Mouse (Mus musculus) myocyte (in vitro differentiated cells): Measurements from ENCODE around the gene Fmnl3. TPM values are rescaled to one million over a fixed set of nuclear protein-coding genes. Genes with fewer than 3 reads are reported as not detected.

Experiments used
- H3K27me3 ChIP-seq: one replicate; pipeline ENCODE4 v1.6.1; 2011; ENCODE audit not compliant: control insufficient read depth, insufficient read depth, insufficient read length
- H3K36me3 ChIP-seq: one replicate; pipeline ENCODE4 v1.6.1; 2011; ENCODE audit not compliant: control insufficient read depth, insufficient read depth
- H3K4me2 ChIP-seq: one replicate; pipeline ENCODE4 v1.6.1; 2011; ENCODE audit warnings: low read depth, control low read depth
- H3K4me3 ChIP-seq: one replicate; pipeline ENCODE4 v1.5.1; 2011; ENCODE audit warnings: mild to moderate bottlenecking, control low read depth, moderate library complexity
- H3K79me2 ChIP-seq: one replicate; pipeline ENCODE4 v1.6.1; 2011; ENCODE audit not compliant: control insufficient read depth, insufficient read depth
- H3ac ChIP-seq: one replicate; pipeline ENCODE4 v1.6.1; 2011; ENCODE audit not compliant: control insufficient read depth, insufficient read length
- CEBPB ChIP-seq: IDR thresholded peaks from 2 replicates; pipeline ENCODE4 v1.6.1; 2011; ENCODE audit warnings: mild to moderate bottlenecking, moderate library complexity; ENCODE audit not compliant: poor library complexity, insufficient read depth, severe bottlenecking
- E2F4 ChIP-seq: IDR thresholded peaks from one replicate; pipeline ENCODE4 v1.6.1; 2011; ENCODE audit warnings: mild to moderate bottlenecking, control low read depth, moderate library complexity; ENCODE audit not compliant: insufficient read depth
- MAX ChIP-seq: IDR thresholded peaks from one replicate; pipeline ENCODE4 v1.6.1; 2011; ENCODE audit warnings: low read depth, mild to moderate bottlenecking, control low read depth
- MYOD1 ChIP-seq, 3 experiments: IDR thresholded peaks; one replicate each; pipeline ENCODE4 v1.6.1; 2011; ENCODE audit warnings: control low read depth in 2 of 3, low read depth in 2 of 3, mild to moderate bottlenecking in 2 of 3, moderate library complexity in 1 of 3; ENCODE audit not compliant: insufficient read length in 2 of 3, control insufficient read depth in 1 of 3
- MYOG ChIP-seq, 3 experiments: IDR thresholded peaks; one replicate each; pipeline ENCODE4 v1.6.1; 2011; ENCODE audit warnings: control low read depth in 2 of 3, low read depth in 2 of 3, mild to moderate bottlenecking in 2 of 3; ENCODE audit not compliant: insufficient read length in 2 of 3, control insufficient read depth in 1 of 3, insufficient read depth in 1 of 3
- POLR2A ChIP-seq: IDR thresholded peaks from one replicate; pipeline ENCODE4 v1.6.1; 2011; ENCODE audit warnings: low read depth, mild to moderate bottlenecking, control low read depth, moderate library complexity; ENCODE audit not compliant: insufficient read length
- POLR2AphosphoS2 ChIP-seq: IDR thresholded peaks from one replicate; pipeline ENCODE4 v1.6.1; 2011; ENCODE audit warnings: low read depth, control low read depth; ENCODE audit not compliant: insufficient read length
- REST ChIP-seq: IDR thresholded peaks from one replicate; pipeline ENCODE4 v1.6.1; 2011; ENCODE audit warnings: mild to moderate bottlenecking, control low read depth, moderate library complexity; ENCODE audit not compliant: insufficient read depth, insufficient read length
- SRF ChIP-seq: IDR thresholded peaks from one replicate; pipeline ENCODE4 v1.6.1; 2011; ENCODE audit warnings: low read depth; ENCODE audit not compliant: control insufficient read depth, insufficient read length
- TCF12 ChIP-seq: IDR thresholded peaks from one replicate; pipeline ENCODE4 v1.6.1; 2011; ENCODE audit warnings: mild to moderate bottlenecking, control low read depth; ENCODE audit not compliant: poor library complexity, insufficient read depth, severe bottlenecking
- TCF3 ChIP-seq: IDR thresholded peaks from one replicate; pipeline ENCODE4 v1.6.1; 2011; ENCODE audit warnings: low read depth, control low read depth; ENCODE audit not compliant: insufficient read length
- USF1 ChIP-seq: IDR thresholded peaks from one replicate; pipeline ENCODE4 v1.6.1; 2011; ENCODE audit warnings: low read depth, mild to moderate bottlenecking, control low read depth, moderate library complexity
- polyA plus RNA-seq: library from polyadenylated mRNA; unstranded; fragments of >200 nt; fragmentation: generic; extraction: Trizol; gene quantifications from one replicate; pipeline ENCODE4 v1.2.1, GENCODE M21; 2012; ENCODE audit warnings: missing spikeins

Fmnl3 gene
- polyA plus RNA-seq, 1 experiment, result 62.6 TPM

- TF ChIP-seq MYOG (IDR thresholded peaks at IDR 0.05; ENCODE audit: control insufficient read depth in 1 of 3, insufficient read depth in 1 of 3, insufficient read length in 2 of 3, low read depth in 2 of 3) (peak; percentile 75 to 95 (median 83)), REST (no peak), USF1 (no peak), POLR2AphosphoS2 (peak; percentile 74), CEBPB (no peak), POLR2A (peak; percentile 45), TCF12 (peak; percentile 63), E2F4 (no peak), MYOD1 (IDR thresholded peaks at IDR 0.05; ENCODE audit: control insufficient read depth in 1 of 3, insufficient read length in 2 of 3, low read depth in 2 of 3) (peak in 2 of 3 experiments; percentile 81 to 93), MAX (peak; percentile 5), SRF (peak; percentile 53), TCF3 (peak; percentile 73)
Observed at GRCm38 (mm10) chr15:99343414-99344147, 26.7 kb downstream of the Fmnl3 start.

DNA sequence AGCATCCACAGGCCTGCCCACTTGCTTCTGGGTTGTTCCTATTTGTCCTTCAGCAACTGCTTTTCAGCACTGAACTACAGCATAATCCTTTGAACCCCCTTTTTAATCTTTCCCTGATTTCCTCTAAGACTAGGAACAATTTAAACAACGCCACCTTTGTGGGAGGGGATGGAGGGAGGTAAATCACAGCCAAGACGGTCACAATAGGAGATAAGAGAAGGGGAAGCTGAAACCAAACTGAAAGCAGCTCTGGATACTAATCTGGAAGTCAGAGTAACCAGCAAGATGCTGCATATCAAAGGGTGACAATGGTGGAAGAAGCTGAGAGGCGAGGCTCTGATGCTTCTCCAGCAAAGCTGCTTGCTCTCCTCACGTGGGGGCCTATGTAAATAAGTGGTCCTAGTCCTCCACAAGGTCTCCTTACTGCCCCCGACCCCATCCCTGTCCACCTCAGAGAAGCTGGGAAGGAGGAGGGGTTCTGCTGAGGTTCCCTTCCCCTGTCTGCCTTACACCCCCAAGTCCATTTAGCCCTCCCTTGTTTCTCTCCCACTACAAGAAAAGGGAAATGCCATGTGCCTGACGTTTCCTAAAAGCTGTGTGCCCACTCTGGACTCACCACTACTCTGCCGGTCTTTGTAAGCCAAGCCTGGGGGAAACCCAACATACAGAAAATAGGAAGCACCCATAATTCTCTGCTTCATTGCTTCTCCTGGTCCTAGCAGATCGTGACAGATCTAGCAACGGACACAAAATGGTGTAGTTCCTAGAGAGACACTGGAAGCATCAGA, 27.9 kb downstream of the Fmnl3 start:
- no peaks in the 10 kb centered on the region for H3K36me3 ChIP-seq

More at GRCm38 (mm10) chr15:99343414-99344147, 26.7 kb downstream of the Fmnl3 start:
- Histone ChIP-seq H3ac (no peak overlapping the region), H3K27me3 (no peaks in the 10 kb centered on the region), H3K4me3 (peak overlapping the region; percentile 5), H3K79me2 (peaks cover 81% of the 10 kb centered on the region), H3K4me2 (peak overlapping the region; percentile 79), H3K36me3 (no peaks in the 10 kb centered on the region)

DNA sequence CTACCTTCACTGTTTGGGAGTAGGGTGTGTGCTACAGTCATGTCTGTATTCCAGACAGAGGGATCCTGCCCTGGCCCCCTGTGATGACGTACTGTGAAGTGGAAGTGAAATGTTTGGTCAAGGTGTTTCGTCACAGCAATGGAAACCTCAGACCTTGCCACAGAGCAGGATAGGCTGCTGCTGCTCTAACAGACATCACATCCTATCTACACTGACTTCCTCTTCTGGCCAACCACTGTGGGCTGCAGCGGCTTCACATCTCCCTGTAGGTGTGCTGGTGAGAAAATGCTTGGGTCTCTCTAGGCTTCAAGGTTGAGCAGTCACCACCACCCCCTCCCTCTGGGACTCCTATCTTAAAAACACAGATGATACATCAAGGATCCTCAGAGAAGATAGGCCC, 29.2 kb downstream of the Fmnl3 start:
- Histone ChIP-seq H3K36me3 (no peaks in the 10 kb centered on the region), H3K27me3 (no peaks in the 10 kb centered on the region), H3K79me2 (peaks cover 81% of the 10 kb centered on the region), H3K4me2 (no peak overlapping the region), H3ac (no peak overlapping the region), H3K4me3 (no peak overlapping the region)
- no peak for TF ChIP-seq REST
- no peak for TF ChIP-seq MYOD1 (IDR thresholded peaks at IDR 0.05; ENCODE audit: control insufficient read depth in 1 of 3, insufficient read length in 2 of 3, low read depth in 2 of 3)
- no peak for TF ChIP-seq MYOG (IDR thresholded peaks at IDR 0.05; ENCODE audit: control insufficient read depth in 1 of 3, insufficient read depth in 1 of 3, insufficient read length in 2 of 3, low read depth in 2 of 3)
- TF ChIP-seq SRF, result no peak
- no peak for TF ChIP-seq TCF3
- no peak for TF ChIP-seq USF1
- TF ChIP-seq POLR2AphosphoS2, result no peak
- TF ChIP-seq POLR2A, result no peak
- no peak for TF ChIP-seq E2F4
- TF ChIP-seq TCF12, result no peak
- TF ChIP-seq MAX, result no peak
- no peak for TF ChIP-seq CEBPB

More for the DNA sequence above, 27.9 kb downstream of the Fmnl3 start:
- no peaks in the 10 kb centered on the region for H3K27me3 ChIP-seq
- no peak overlapping the region for H3ac ChIP-seq
- H3K4me2 ChIP-seq, result peak overlapping the region; percentile 79
- TF ChIP-seq TCF3 (no peak), USF1 (no peak), REST (no peak), MYOG (IDR thresholded peaks at IDR 0.05; ENCODE audit: control insufficient read depth in 1 of 3, insufficient read depth in 1 of 3, insufficient read length in 2 of 3, low read depth in 2 of 3) (no peak), SRF (no peak)
- peak overlapping the region; percentile 5 for H3K4me3 ChIP-seq
- H3K79me2 ChIP-seq, result peaks cover 81% of the 10 kb centered on the region

DNA sequence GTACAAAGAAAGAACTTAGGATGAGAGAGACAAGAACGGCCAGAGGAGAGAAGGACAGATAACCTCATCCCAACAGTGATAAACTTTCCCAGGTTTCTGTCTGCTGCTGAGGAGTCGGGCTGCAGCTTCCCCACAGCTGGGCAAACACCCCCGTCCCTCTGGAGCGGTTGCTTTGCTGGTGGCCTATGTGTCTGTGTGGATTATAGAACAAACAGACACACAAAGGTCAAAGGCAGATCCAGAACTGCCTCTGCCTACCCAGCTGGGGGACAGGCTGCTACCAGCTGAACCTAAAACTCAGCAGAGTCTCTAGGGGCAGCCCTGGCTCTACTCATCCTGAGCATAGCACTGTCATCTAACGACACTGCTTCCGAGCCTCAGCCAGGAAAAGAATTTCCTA, 30.6 kb downstream of the Fmnl3 start:
- Histone ChIP-seq H3K4me2 (no peak overlapping the region), H3K4me3 (no peak overlapping the region), H3K27me3 (no peaks in the 10 kb centered on the region), H3ac (no peak overlapping the region), H3K79me2 (peaks cover 79% of the 10 kb centered on the region), H3K36me3 (peaks cover 5% of the 10 kb centered on the region)
- TF ChIP-seq REST, result no peak
- TF ChIP-seq USF1, result no peak
- no peak for TF ChIP-seq MYOD1 (IDR thresholded peaks at IDR 0.05; ENCODE audit: control insufficient read depth in 1 of 3, insufficient read length in 2 of 3, low read depth in 2 of 3)
- no peak for TF ChIP-seq TCF3
- no peak for TF ChIP-seq E2F4
- TF ChIP-seq SRF, result no peak
- TF ChIP-seq MAX, result no peak
